Mouse (Mus musculus) R1 (cell line): ENCODE results near the gene Zc3h13.

Experiments used
- DNase-seq: peaks from one replicate; pipeline ENCODE4 v3.0.0-alpha.2; 2018; ENCODE audit warnings: low read depth, low spot score

Gene Zc3h13

DNA sequence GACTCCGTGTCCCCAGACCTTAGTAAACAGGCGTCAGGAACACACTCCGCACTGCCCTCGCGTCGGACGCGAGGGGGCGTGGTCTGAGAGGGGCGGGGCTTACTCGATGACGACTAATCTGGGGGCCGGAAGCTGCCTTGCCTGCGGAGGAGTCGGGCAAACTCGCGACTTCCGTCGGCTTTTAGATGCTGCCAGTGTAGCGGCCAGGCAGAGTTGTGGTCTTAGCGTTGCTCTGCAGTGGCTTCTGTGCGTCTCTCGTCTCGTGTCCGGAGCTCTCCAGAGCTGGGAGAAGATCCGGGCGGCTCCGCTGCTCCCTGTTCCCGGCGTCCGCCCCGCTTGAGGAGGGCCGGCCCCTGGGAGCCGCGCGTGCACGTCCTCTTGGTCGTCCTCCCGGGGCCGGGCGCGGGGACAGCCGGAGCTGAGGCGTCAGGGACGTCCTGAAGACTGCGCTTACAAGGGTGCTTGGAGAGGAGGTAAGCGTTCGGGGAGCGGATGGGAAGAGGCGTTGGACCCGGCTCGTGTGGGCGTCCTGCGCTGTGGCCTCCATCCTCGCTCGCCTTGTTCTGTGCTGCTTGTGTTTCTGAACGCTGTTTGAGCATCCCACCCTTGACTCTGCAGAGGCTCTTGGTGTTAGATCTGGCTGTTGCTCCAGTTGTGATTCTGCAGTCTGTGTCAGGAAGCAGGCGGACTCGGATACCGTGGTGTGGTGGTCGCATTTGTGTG, at the start of gene Zc3h13:
Gene Zc3h13, plus strand, starts transcription at position 181 of the 723 bp plus-strand sequence.
- DNase-seq = peak; percentile 94

DNA sequence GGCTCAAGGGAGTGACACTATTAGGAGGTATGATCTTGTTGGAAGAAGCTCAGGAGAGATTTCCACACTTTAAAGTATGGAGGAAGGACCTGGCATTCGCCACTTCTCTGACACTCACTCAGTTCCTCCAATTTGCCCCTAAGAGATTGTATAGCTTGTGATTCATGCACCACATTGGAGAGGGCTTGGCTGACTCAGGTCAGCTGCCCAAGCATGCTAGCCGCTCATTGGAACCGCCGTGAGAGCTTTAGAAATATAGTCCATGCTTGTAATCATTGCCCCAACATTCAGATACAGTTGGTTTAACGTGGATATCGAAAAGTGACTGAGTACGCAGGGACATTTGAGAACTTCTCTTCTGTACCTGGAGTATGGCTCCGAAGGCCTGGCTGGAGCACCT, 48.6 kb upstream of the Zc3h13 start:
- no peak for DNase-seq

DNA sequence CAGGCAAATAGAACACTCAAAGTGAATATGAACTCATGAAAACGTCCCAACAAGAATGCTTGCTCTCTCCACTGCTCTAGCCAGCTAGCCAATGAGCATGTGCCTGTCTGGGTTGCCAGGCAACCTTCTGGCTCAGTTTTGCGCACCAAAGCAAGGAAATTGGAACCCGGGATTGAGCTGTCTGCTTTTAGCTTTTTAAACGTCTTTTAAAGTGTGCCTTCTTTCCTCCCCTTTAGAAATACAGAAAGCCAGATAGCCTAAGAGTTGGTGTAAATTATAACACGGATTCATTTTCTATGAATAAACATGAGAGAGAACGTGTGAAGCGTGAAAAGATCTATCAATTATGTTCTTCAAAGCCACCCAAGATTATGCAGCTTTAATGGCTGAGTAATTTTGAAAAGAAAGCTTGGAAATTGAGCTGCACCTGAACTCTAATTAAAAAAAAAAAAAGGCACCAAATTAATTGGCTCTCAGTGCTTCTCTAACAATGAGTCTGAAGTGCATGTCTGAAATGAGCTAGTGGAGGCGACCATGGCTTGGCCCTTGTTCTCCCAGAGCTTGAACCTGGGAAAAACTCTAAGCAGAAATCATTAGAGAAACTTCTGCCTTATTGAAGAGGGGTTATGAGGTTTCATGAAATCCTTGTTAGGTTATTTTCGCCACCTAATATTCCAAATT, 48.1 kb upstream of the Zc3h13 start:
- peak; percentile 31 for DNase-seq

DNA sequence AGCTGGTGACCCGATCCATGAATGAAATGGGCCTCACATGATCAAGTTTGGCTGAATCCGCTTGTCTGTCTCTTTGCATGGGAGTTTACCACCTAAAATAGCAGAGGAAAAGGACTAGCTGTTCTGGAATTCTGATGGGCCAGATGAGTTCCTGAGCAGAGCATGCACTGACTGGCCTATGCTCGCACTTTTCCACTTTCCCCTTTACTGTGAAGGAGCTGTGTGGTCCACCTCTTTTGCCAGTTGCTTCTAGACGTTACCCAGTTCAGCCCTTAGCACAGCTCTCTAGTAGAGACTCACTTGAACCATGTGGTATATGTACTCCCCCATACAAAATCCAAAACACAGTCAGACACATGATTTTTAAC, 47.6 kb upstream of the Zc3h13 start:
- DNase-seq = no peak

DNA sequence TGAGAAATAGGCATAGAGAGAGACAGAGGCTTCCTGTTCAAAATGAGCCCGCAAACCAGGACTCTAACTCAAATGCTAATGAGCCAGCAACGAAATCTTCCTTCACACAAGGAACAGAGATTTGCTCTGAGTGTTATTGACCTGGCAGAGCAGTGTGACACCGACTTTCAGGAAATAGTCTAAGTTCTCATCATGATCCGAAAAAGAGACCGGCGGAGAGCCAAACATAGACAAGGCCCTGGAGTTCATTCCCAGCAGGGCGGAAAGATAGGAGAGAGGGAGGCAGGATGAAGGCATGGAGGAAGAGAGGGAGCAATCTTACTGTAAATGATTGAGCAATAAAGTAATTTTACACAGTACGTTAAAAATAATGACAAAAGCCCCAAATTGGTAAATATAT, 47.1 kb upstream of the Zc3h13 start:
- DNase-seq = no peak

DNA sequence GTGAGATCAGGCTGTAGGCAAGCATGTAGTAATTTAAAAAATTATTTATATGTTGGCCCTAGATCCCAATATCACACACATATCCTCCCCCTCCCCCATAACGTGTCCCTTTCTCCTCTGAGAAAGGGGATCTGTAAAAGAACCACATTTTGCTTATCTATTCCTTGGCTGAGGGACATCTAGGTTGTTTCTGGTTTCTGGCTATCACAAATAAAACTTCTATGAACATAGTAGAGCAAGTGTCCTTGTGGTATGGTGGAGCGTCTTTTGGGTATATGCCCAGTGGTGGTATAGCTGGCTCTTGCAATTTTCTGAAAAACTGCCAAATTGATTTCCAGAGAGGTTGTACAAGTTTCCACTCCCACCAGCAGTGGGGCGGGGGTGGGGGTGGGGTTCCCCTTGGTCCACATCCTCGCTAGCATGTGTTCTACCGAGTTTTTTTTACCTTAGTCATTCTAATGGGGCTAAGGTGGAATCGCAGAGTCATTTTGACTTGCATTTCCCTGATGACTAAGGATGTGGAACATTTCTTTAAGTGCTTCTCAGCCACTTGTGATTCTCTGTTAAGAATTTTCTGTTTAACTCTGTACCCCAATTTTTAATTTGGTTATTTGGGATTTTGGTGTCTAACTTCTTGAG, 46.0 kb upstream of the Zc3h13 start:
- no peak for DNase-seq

DNA sequence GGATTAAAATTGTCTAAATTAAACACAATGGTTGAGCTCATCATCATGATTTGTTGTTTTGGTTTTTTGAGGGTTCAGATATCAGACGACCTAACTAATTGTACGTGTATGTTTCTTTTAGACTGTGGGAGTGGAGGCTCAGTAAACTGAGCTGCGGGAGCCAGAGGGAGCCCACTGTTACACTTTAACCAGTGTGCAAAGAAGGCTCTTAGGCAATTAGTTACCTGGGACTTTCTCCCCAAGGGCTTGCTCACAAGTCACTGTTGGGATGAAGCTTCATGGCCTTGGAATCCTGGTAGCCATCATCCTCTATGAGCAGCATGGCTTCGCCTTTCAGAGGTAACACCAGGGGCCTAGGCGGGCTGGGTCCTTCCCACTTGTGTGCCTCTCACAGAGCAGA, 42.1 kb upstream of the Zc3h13 start, which contains the start of gene Cpb2:
Gene Cpb2, plus strand, starts transcription at position 201 of the 400 bp plus-strand sequence.
- no peak for DNase-seq

DNA sequence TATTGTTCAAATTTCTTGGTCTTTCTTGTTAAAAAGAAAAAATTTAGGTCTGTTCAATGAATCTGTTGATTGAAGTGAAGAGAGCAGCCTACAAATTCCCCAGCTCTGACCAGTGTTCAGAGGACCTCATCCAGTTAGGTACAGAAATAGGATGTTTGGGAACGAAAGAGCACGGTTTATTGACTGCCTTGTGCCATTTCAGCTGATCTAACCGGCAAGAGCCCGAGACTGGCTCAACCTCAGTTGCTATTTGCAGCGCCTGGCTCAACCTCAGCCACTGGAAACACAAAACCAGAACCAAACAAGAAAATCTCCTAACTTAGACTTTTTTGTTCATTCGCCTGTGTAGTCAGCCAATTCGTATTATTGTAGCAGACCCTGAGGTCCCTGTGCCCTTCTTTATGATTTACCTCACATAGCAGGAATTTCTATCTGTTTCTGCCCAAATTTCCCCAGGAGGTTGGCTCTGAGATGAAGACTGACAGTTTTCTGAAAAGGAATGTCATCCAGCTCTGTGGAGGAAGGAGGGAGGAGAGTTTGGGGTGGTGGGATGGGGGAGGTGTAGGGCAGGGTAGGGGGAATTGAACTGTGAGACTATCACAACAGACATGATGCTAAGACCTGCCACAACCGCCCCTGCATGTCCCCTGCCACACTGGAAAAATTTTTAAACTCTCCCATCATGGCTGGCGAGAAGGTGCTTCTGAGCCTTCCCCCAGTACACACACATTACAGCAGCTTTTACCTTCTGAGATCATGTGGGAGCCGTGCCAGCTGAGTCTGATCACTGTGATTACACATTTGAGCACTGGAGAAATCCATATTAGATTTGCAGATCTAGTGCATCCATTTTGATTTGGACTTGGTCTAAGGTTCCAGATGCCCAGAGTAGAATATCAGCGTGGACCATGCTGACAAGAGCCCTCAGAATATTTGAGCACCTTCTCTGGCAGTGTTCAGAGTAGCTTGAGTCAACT, 37.9 kb upstream of the Zc3h13 start:
- no peak for DNase-seq

DNA sequence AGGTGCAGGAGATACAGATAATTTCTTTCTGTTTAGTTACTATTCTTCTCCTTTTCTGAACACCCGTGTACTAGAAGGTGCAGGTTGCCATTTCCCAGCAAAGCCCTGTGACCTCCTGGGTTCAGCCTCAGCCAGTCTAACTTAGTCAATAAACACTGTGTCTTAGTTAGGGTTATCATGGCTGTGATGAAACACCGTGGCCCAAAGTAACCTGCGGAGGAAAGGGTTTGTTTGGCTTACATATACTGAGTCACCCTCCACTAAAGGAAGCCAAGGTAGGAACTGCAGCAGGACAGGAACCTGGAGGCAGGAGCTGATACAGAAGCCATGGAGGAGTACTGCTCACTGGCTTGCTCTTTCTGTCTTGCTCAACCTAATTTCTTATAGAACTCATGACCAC, 33.7 kb upstream of the Zc3h13 start:
- no peak for DNase-seq

DNA sequence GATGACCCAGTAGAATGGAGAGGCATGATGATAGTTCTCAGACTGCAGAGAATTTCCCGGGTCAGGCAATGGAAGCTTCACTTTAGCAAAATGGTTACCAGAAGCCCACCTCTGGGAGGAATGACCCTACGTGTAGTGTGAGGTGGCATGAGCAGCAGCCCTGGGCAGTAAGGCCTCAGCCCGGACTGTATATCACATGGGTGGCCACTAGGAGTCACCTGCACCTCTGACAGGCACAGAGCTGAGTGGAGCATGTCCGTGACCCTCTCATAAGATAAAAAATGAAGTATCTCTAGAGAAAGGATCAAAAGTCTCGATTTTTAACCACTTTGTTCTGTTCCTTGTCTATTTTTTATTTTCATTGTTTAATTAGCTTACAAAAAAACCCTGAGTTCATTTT, 27.7 kb upstream of the Zc3h13 start:
- DNase-seq = peak; percentile 13

DNA sequence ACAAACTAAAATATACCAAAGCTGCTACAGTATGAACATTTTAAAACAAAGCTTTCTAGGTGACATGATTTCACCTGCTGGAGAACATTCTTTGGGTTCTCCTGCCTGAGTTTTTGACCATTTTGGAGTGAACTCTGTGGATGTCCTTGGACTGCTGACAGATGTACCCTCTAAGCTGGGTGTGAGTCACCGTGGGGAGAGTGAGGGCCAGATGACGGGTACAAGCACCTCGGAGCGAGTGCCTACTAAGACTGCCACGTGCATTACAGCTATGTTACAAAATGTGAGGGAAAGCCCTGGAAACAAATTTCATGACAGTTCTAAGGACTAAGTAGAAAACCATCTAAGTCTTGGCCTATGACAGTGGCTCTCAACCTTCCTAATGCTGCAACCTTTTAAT, 14.6 kb upstream of the Zc3h13 start:
- DNase-seq = no peak

DNA sequence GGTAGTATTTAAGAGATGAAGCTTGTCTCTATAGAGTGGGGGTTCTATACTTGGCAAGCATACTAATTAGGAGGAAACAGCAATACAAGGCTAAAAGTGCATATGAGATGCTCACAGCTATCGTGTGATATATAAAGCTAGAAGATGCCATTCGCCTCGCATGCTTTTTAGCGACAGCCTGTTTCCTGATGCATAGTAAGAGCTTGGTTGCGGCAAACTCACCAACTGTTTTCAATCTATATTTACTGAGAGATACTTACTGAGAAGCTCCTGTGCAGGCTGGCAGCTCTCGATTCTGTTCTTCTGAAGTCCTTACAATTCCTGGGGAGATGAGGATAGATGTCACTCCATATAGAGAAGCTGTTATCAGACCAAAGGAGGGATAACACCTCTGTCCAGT, 4.5 kb upstream of the Zc3h13 start:
- no peak for DNase-seq

DNA sequence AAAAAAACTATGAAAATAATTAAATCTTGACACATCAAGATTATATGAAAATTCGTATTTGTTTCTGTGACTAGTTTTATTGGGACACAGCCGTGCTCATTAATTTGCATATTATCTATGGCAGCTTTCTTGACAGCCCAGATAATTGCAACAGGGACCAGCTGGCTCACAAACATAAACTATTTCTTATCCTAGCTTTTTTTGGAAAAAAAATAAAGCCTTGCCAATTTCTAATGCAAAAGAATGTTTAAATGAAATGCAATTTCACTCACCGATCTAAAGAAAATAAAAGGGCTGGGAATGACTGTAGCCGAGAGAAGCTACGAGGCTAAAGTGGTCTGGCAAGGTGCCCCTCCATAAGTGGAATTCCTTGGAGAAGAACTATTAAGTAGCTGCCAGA, 3.8 kb upstream of the Zc3h13 start:
- no peak for DNase-seq

DNA sequence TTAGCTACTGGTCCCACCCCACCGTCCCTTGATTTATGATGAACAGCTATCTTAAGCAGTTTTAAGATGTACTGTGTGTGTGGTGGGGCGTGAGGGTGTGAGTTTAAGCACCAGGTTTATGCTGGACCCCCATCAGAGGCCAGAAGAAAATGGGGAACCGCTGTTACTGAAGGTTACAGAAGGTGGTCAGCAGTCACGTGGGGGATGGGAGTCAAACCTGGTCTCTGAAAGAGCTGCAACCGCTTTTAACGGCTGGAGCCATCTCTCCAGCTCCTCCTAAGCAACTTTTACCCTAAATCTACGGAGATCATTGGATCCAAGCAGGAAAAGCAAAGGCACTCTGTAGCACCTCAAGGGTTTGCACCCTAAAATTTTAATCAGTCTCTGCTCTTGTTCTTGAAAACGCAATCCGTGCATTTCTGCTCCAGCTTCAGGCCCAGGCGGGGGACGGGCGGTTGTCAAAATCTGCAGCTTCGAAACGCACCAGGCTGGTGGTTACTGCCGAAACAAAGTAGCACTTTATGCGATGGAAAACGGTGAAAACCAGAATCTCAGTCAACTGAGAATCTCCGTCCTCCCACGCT, 472 bp upstream of the Zc3h13 start:
- peak; percentile 56 for DNase-seq

DNA sequence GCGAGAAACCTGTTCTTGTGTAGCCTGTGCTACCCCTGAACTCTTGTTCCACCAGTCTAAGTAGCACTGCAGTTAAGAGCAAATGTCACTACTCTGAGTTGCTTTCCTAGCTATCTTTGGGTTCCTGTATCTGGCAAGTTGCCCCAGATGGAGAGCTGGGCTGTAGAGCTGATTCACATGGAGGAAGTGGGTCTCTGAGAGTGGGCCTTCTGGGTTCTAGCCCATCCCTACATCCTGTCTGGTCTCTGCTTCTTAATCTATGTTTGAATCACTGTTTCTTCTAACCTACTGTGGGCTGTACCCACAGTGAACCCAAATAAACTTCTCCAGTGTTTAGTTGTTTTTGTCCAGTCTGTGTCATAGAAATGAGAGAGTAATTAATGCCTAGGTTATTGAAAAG, 16.9 kb downstream of the Zc3h13 start:
- no peak for DNase-seq

DNA sequence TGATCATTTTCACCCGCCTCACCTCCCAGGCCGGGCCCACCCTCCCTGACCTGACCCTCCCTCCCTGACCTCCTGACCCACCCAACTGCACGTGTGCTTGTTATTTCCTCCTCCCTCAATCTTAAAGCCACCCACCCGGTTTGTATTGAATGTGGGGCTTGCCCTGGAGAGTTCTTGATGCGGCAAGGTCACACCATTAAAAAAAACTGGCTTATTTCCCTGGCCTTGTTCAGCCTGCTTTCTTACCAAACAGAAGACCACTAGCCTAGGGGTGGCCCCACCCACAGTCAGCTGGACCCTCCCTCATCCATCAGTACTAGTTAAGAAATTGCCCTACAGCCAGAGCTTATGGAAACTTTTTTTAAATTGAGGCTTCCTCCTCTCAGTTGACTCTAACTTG, 19.6 kb downstream of the Zc3h13 start:
- peak; percentile 41 for DNase-seq

DNA sequence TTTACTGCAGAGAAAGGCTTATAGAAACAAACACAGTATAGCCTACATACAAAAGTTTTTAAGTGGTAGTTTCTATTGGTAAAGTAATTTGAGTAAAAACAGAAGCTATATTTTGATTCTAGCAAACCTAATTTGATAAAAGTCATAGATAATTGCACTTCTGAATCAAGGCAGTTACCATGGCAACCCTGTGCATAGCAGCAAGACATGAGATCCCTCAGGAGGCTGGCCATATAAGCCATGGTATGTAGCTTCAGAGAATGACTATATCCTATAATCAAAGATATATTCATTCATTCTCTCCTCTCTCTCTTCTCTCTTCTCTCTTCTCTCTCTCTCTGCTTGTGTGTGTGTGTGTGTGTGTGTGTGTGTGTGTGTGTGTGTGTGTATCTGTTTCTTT, 23.7 kb downstream of the Zc3h13 start:
- DNase-seq = no peak

DNA sequence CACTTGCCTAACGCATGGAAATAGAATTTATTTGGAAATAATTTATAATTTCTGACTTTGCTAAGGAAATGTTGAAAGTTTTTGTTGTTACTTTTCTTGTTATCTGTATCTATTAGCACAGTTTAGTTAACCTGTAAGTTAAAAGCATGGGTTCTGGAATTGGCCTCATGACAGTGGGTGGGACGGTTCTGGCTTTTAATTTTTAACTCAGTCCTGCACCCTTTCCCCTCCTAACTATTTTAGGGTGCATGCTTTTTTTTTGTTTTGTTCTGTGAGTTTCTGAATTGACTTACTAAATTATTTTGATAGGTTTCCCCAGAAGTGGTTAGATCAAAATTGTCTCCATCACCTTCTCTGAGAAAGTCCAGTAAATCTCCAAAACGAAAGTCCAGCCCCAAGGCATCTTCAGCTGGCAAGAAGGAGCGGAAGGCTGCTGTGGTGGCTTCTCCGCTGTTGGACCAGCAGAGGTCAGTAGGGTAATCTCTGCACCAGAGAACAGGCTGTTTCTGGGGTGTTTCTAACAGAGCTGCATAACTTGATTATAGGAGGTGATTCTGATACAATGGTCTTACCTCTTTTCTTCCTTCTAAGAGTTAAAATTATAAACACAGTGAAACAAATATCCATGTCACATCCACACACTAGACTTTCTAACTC, 25.3 kb downstream of the Zc3h13 start:
- peak; percentile 20 for DNase-seq

DNA sequence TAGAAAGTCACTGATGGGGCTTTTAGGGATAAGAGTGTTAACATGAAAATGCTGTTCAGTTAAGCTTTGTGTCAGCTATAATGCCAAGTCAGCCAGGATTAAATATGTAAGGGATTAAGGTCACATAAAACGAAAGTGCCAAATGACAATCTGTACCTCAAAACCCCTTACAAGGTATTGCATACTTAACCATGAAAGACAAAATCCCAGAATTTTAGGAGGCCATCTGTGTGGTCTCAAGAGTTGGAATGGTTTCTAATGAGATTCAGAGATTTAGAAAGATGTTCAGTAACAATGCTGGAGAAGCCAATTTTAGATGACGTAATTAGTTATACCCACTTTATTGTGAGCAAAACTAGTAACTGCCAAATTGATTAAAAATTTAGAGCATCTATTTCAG, 30.3 kb downstream of the Zc3h13 start:
- DNase-seq = no peak

DNA sequence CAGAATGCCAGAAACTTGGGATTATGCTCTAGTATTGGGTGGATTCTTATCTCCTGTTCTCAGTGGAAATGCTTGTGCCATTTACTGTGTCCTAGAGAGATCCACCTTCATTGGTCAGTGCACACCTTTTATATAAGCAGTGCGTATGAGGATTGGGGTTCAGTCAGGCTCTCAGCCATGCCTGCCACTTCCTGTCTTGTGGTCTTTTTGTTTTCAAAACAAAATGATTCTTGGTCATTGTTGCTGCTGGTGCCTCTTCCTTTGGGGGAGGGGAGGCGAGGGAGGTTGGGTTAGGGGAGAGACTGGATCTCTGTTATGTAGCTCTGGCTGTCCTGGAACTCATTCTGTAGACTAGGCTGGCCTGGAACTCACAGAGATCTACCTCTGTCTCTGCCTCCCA, 34.6 kb downstream of the Zc3h13 start:
- no peak for DNase-seq

DNA sequence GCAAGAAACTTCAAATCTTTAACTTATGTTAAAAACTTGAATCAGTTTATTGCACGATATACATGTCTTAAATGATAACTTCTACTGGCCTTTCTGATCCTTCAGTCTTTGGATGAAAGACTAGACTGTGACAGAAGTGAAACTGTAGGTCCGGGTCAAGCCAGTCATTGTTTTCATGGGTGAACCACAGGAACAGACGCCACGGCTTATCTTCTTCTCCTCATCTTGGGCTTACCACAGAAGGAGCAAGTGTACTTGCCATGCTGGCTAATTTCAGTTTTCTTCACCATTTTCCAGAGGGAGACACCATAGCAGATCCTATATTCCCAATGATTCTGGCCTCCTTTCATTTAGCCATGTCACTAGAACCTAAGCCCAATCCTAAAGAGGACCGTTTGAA, 36.1 kb downstream of the Zc3h13 start:
- DNase-seq = no peak
